8 mouse cellular contexts compared by ENCODE assay signal in the genomic region with DNA sequence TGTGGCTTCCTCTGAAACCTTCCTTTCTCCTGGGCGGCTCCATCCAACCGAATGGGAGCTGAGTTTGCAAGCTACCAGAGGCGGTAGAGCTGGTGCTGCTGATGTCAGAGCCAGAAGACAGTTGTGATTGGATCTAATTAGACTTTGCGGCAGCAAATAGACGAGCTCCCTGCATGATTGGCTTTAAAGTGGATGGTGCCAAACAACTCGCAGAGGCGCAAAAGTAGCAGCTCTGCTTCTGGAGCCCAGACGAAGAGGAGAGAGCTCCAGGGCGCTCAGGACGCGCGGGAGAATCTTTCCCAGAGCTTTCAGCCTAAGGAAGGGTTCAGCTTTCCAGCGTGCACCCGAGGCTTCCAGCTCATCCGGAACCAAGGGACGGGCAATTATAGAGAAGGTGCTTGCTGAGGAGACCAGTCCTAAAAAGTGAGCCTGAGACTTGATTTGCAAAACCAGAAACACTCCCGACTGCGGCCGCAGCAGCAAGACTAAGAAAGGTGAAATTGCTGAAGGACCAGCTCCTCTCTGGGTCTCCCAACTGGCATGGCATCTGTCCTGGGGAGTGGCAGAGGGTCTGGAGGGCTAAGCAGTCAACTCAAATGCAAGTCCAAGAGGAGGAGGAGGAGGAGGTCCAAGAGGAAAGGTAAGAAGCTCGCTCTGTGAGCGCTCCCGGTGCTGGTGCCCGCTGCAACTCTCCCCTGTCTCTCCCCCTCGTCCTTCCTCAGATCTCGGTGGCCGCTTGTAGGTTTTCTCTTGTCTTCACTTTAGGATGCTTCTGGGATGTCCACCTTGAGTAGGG. TPM values are rescaled to one million over a fixed set of nuclear protein-coding genes. Genes with fewer than 3 reads are reported as not detected.
A peak's percentile ranks its signal among the peaks of the same experiment; 100 is the strongest.
DNase-seq lines count a peak whose midpoint lies in the region; ATAC-seq and TF ChIP-seq lines count a peak whose summit lies in the region.

Adarb2 (plus strand) TSS at position 186 of the 796 bp plus-strand sequence.

- H3K27me3 ChIP-seq in embryonic facial prominence, embryonic 15.5 days: peaks cover 19% of the 10 kb centered on the region
- H3K27me3 ChIP-seq in intestine, embryonic 15.5 days (replicated peaks): 0 out of 2 replicates have a peak, but pooled peaks cover 2% of the 10 kb centered on the region
- H3K27me3 ChIP-seq in liver, embryonic 12.5 days (replicated peaks): peaks cover 24% of the 10 kb centered on the region
- no peaks in the 10 kb centered on the region for H3K27me3 ChIP-seq in stomach, embryonic 14.5 days (ENCODE audit: control insufficient read depth, insufficient read depth, low read length)
- no peaks in the 10 kb centered on the region for H3K27me3 ChIP-seq in thymus, adult 2 months (ENCODE audit: control insufficient read depth, insufficient read depth, low read length)

- ATAC-seq in embryonic facial prominence, embryonic 15.5 days (ENCODE audit: insufficient number of reproducible peaks, low FRiP score, low TSS enrichment, low read depth): peak; percentile 70; the same call in 1 of the 2 replicates
- peak; percentile 89 for ATAC-seq in intestine, embryonic 15.5 days
- ATAC-seq in liver, embryonic 12.5 days: no peak
- ATAC-seq in stomach, embryonic 14.5 days (ENCODE audit: insufficient number of reproducible peaks, insufficient read depth, low FRiP score, low read depth): peak; percentile 63; the same call in 1 of the 2 replicates

- peak within 1 kb of the TSS; percentile 61 for H3K4me2 ChIP-seq in embryonic facial prominence, embryonic 15.5 days (replicated peaks)
- H3K4me2 ChIP-seq in intestine, embryonic 15.5 days (replicated peaks): peak within 1 kb of the TSS; percentile 78
- peak within 1 kb of the TSS; percentile 22 for H3K4me2 ChIP-seq in liver, embryonic 12.5 days
- H3K4me2 ChIP-seq in stomach, embryonic 14.5 days (replicated peaks; ENCODE audit: low read depth, low read length): peak within 1 kb of the TSS; percentile 60

- no peaks in the 10 kb centered on the region for H3K36me3 ChIP-seq in embryonic facial prominence, embryonic 15.5 days
- H3K36me3 ChIP-seq in intestine, embryonic 15.5 days: no peaks in the 10 kb centered on the region
- H3K36me3 ChIP-seq in liver, embryonic 12.5 days: no peaks in the 10 kb centered on the region
- no peaks in the 10 kb centered on the region for H3K36me3 ChIP-seq in stomach, embryonic 14.5 days (ENCODE audit: control insufficient read depth, insufficient read depth, low read length)
- no peaks in the 10 kb centered on the region for H3K36me3 ChIP-seq in thymus, adult 2 months (ENCODE audit: control insufficient read depth, insufficient read depth, low read length)

- H3K4me1 ChIP-seq in embryonic facial prominence, embryonic 15.5 days: peaks cover 6% of the 10 kb centered on the region; the same call in 1 of the 2 replicates
- 0 out of 2 replicates have a peak, but pooled peaks cover 6% of the 10 kb centered on the region for H3K4me1 ChIP-seq in intestine, embryonic 15.5 days (replicated peaks)
- no peaks in the 10 kb centered on the region for H3K4me1 ChIP-seq in liver, embryonic 12.5 days
- H3K4me1 ChIP-seq in stomach, embryonic 14.5 days (ENCODE audit: control insufficient read depth, insufficient read depth, low read length): no peaks in the 10 kb centered on the region
- no peaks in the 10 kb centered on the region for H3K4me1 ChIP-seq in thymus, adult 2 months (replicated peaks; ENCODE audit: control insufficient read depth, insufficient read depth, low read length)

- intact Hi-C loops in gastrocnemius, postnatal 36 days (cut with DNase I): no loop called here

- peak within 1 kb of the TSS; percentile 38 for H3K4me3 ChIP-seq in embryonic facial prominence, embryonic 15.5 days (replicated peaks)
- H3K4me3 ChIP-seq in intestine, embryonic 15.5 days (replicated peaks): peak within 1 kb of the TSS; percentile 33
- H3K4me3 ChIP-seq in liver, embryonic 12.5 days: peak within 1 kb of the TSS; percentile 15; the same call in 1 of the 2 replicates
- peak within 1 kb of the TSS; percentile 32 for H3K4me3 ChIP-seq in stomach, embryonic 14.5 days (ENCODE audit: low read depth, low read length)
- no peak within 1 kb of the TSS for H3K4me3 ChIP-seq in thymus, adult 2 months (ENCODE audit: control insufficient read depth, insufficient read depth, low read length)

- no peak within 1 kb of the TSS for H3K27ac ChIP-seq in embryonic facial prominence, embryonic 15.5 days (replicated peaks)
- no peak within 1 kb of the TSS for H3K27ac ChIP-seq in intestine, embryonic 15.5 days
- H3K27ac ChIP-seq in liver, embryonic 12.5 days: no peak within 1 kb of the TSS
- H3K27ac ChIP-seq in stomach, embryonic 14.5 days (ENCODE audit: low read length): no peak within 1 kb of the TSS
- no peak within 1 kb of the TSS for H3K27ac ChIP-seq in thymus, adult 2 months (ENCODE audit: control insufficient read depth, insufficient read depth, low read length)

- TF ChIP-seq CTCF in thymus, adult 2 months (IDR thresholded peaks at IDR 0.05; ENCODE audit: borderline replicate concordance, control insufficient read depth, extremely low read depth, insufficient read depth, low read length, poor library complexity): no peak

- peak; percentile 5 for DNase-seq in gastrocnemius, postnatal 25 days
- no peak for DNase-seq in gastrocnemius, postnatal 36 days
- peak; percentile 58 for DNase-seq in ZHBTc4 (ENCODE audit: low read depth, low spot score)
- DNase-seq in thymus, adult 2 months: no peak

- no peak within 1 kb of the TSS for H3K9ac ChIP-seq in embryonic facial prominence, embryonic 15.5 days
- 0 out of 2 replicates have a peak within 1 kb of the TSS, but pooled peaks have one; percentile 3 for H3K9ac ChIP-seq in intestine, embryonic 15.5 days
- no peak within 1 kb of the TSS for H3K9ac ChIP-seq in liver, embryonic 12.5 days
- H3K9ac ChIP-seq in stomach, embryonic 14.5 days (replicated peaks; ENCODE audit: low read depth, low read length): peak within 1 kb of the TSS; percentile 6; the same call in 1 of the 2 replicates

- under 1% methylated on average over 26 of the region's 26 CpGs for WGBS in embryonic facial prominence, embryonic 15.5 days
- 1% methylated on average over 26 of the region's 26 CpGs for WGBS in intestine, embryonic 15.5 days
- WGBS in liver, embryonic 12.5 days (ENCODE audit: insufficient replicate concordance): 3% methylated on average over 26 of the region's 26 CpGs
- under 1% methylated on average over 26 of the region's 26 CpGs for WGBS in stomach, embryonic 14.5 days
- WGBS in thymus, adult 2 months: 4% methylated on average over 26 of the region's 26 CpGs

- H3K9me3 ChIP-seq in embryonic facial prominence, embryonic 15.5 days (replicated peaks): no peaks in the 10 kb centered on the region
- no peaks in the 10 kb centered on the region for H3K9me3 ChIP-seq in intestine, embryonic 15.5 days
- no peaks in the 10 kb centered on the region for H3K9me3 ChIP-seq in liver, embryonic 12.5 days (replicated peaks)
- no peaks in the 10 kb centered on the region for H3K9me3 ChIP-seq in stomach, embryonic 14.5 days (ENCODE audit: control insufficient read depth, low read depth, low read length)

- TF ChIP-seq POLR2A in thymus, adult 2 months (IDR thresholded peaks at IDR 0.05; ENCODE audit: control insufficient read depth, extremely low read depth, insufficient read depth, low read length, poor library complexity): no peak

RNA-seq across cellular contexts. Expression of gene Adarb2, which starts in this region (rescaled TPM):
- not detected for total RNA-seq in gastrocnemius, postnatal 25 days (2021)
- not detected for total RNA-seq in gastrocnemius, postnatal 36 days (2021)
- polyA plus RNA-seq in embryonic facial prominence, embryonic 15.5 days (2015; fragmentation: Nextera tagmentation; extraction: Ambion mirVana): 1.5 and 1.6 TPM in 2 replicates
- polyA plus RNA-seq in intestine, embryonic 15.5 days (2015; fragmentation: Nextera tagmentation; extraction: Ambion mirVana): 0.35 and 0.51 TPM in 2 replicates
- polyA plus RNA-seq in liver, embryonic 12.5 days (2016; fragmentation: Nextera tagmentation; extraction: Ambion mirVana): 0.17 and 0.35 TPM in 2 replicates
- 0.71 and 1.3 TPM in 2 replicates for polyA plus RNA-seq in stomach, embryonic 14.5 days (2014; fragmentation: Nextera tagmentation; extraction: Ambion mirVana)
- polyA plus RNA-seq in thymus, adult 2 months (2012; rRNA removed): not detected in 2 replicates

Comparison
In these comparisons a context has a peak if more than half of its experiments do, and no peak if none do; other contexts are left out.
1. Peak in DNase-seq in gastrocnemius, postnatal 25 days; RNA of the gene not detected or under 1 TPM.
2. Peak in ATAC-seq, H3K4me3 ChIP-seq, H3K9ac ChIP-seq and H3K4me2 ChIP-seq in intestine, embryonic 15.5 days; RNA of the gene not detected or under 1 TPM.
3. H3K4me2 ChIP-seq: peak in every context shown above with its lines; median percentile 78 in intestine, embryonic 15.5 days; 61 in embryonic facial prominence, embryonic 15.5 days; 60 in stomach, embryonic 14.5 days; 22 in liver, embryonic 12.5 days.